Mouse (Mus musculus) embryonic facial prominence, embryonic 10.5 days (tissue): ENCODE results near the gene Odf3. TPM values are rescaled to one million over a fixed set of nuclear protein-coding genes. Genes with fewer than 3 reads are reported as not detected.

Experiments
- DNase-seq: peaks from one replicate; pipeline ENCODE4 v3.0.0-alpha.2; 2017; ENCODE audit warnings: low spot score
- H3K27ac ChIP-seq: fragments of 300-500 bp; sonication (generic); replicated peaks from 2 replicates; pipeline ENCODE4 v1.5.1; 2016; ENCODE audit warnings: mild to moderate bottlenecking
- H3K27me3 ChIP-seq: fragments of 300-500 bp; sonication (generic); replicated peaks from 2 replicates; pipeline ENCODE4 v1.6.1; 2016; ENCODE audit warnings: low read depth, mild to moderate bottlenecking; ENCODE audit not compliant: poor library complexity, severe bottlenecking
- H3K36me3 ChIP-seq: fragments of 300-500 bp; sonication (generic); replicated peaks from 2 replicates; pipeline ENCODE4 v1.6.1; 2016; ENCODE audit warnings: mild to moderate bottlenecking, moderate library complexity
- H3K4me1 ChIP-seq: fragments of 300-500 bp; sonication (generic); 2 replicates; pipeline ENCODE4 v1.6.1; 2016
- H3K4me3 ChIP-seq: fragments of 300-500 bp; sonication (generic); 2 replicates; pipeline ENCODE4 v1.5.1; 2016; ENCODE audit warnings: mild to moderate bottlenecking, moderate library complexity
- H3K9me3 ChIP-seq: fragments of 300-500 bp; sonication (generic); 2 replicates; pipeline ENCODE4 v1.6.1; 2016; ENCODE audit warnings: mild to moderate bottlenecking
- WGBS: fragments of 180-500 bp; shearing (Covaris S2); methylation state at CpG from one replicate; pipeline ENCODE4 v1.1.7; 2016; 5-methylcytosine and 5-hydroxymethylcytosine counted together
- polyA plus RNA-seq: library from polyadenylated mRNA; unstranded; fragments of >200 nt; fragmentation: Nextera tagmentation; extraction: Ambion mirVana; gene quantifications from 2 replicates; pipeline ENCODE4 v1.2.1, GENCODE M21; 2016

Gene Odf3
- polyA plus RNA-seq, 1 experiment from 2014 or later = not detected

DNA sequence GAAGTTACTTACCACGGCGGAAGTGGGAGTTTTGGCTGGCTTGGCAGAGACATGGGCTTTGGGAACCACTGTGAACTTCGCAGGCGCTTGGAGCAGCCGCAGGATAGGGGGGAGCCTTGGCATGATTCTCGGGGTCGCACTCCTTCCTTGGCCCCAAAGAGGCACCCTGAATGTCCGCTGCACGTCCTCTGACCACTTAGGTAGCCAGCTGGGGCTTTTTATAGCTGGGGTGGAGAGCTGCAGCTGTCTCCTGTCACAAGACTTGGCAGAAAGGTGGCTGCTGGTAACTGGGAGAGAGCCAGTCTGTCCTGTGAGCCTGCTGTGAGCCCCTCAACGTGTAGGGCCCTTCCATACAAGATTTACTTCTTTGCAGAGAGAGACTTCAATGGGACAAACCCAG, 52.6 kb downstream of the Odf3 start, which contains the start of gene Cox8b:
TSS of gene Cox8b (minus strand) at position 227 of the 400 bp plus-strand sequence.
- Histone ChIP-seq H3K27me3 (no peaks in the 10 kb centered on the region), H3K27ac (no peak within 1 kb of the TSS), H3K4me3 (no peak within 1 kb of the TSS), H3K4me1 (peaks cover 18% of the 10 kb centered on the region), H3K9me3 (no peaks in the 10 kb centered on the region), H3K36me3 (peaks cover 43% of the 10 kb centered on the region)
- WGBS = 82% methylated on average over 10 of the region's 10 CpGs
- DNase-seq = no peak

Other genes starting within 250 kb of the Odf3 start
- 0.01 TPM in 1 of 2 replicates, not detected in the other for gene Olfr46, start 246.5 kb upstream of the Odf3 start, polyA plus RNA-seq
- not detected in 2 replicates for gene Olfr61, start 218.8 kb upstream of the Odf3 start, polyA plus RNA-seq
- gene Olfr53, start 201.4 kb upstream of the Odf3 start, polyA plus RNA-seq = not detected in 2 replicates
- not detected in 2 replicates for gene Olfr539, start 187.9 kb upstream of the Odf3 start, polyA plus RNA-seq
- gene Olfr45, start 165.9 kb upstream of the Odf3 start, polyA plus RNA-seq = not detected in 2 replicates
- gene Olfr541, start 150.5 kb upstream of the Odf3 start, polyA plus RNA-seq = not detected in 2 replicates
- gene Cyp2e1, start 84.1 kb upstream of the Odf3 start, polyA plus RNA-seq = not detected in 2 replicates
- 0.10 and 0.14 TPM in 2 replicates for gene Syce1, start 60.0 kb upstream of the Odf3 start, polyA plus RNA-seq
- 2.9 and 3.6 TPM in 2 replicates for gene Zfp941, start 25.6 kb upstream of the Odf3 start, polyA plus RNA-seq
- 1.8 and 1.9 TPM in 2 replicates for gene Urah, start 12.8 kb upstream of the Odf3 start, polyA plus RNA-seq
- gene Scgb1c1, start 2.3 kb upstream of the Odf3 start, polyA plus RNA-seq = not detected in 2 replicates
- gene Gm45785, start 8.5 kb downstream of the Odf3 start, polyA plus RNA-seq = 0.22 TPM in 1 of 2 replicates, not detected in the other
- gene Ric8a, start 9.2 kb downstream of the Odf3 start, polyA plus RNA-seq = 57.7 and 59.1 TPM in 2 replicates
- 22.4 and 23.0 TPM in 2 replicates for gene Bet1l, start 9.8 kb downstream of the Odf3 start, polyA plus RNA-seq
- gene Psmd13, start 34.2 kb downstream of the Odf3 start, polyA plus RNA-seq = 332 TPM in 2 replicates
- gene Sirt3, start 34.5 kb downstream of the Odf3 start, polyA plus RNA-seq = 22.6 and 24.5 TPM in 2 replicates
- not detected in 2 replicates for gene Cox8b, start 52.6 kb downstream of the Odf3 start, polyA plus RNA-seq
- 0.19 TPM in 1 of 2 replicates, not detected in the other for gene Nlrp6, start 73.1 kb downstream of the Odf3 start, polyA plus RNA-seq
- 13.5 and 14.3 TPM in 2 replicates for gene Pgghg, start 93.6 kb downstream of the Odf3 start, polyA plus RNA-seq
- 2.9 and 3.8 TPM in 2 replicates for gene Ifitm5, start 102.5 kb downstream of the Odf3 start, polyA plus RNA-seq
- gene Gm45717, start 108.1 kb downstream of the Odf3 start, polyA plus RNA-seq = 0.52 TPM in 1 of 2 replicates, not detected in the other
- 602 and 668 TPM in 2 replicates for gene Ifitm2, start 108.2 kb downstream of the Odf3 start, polyA plus RNA-seq
- gene Ifitm1, start 119.4 kb downstream of the Odf3 start, polyA plus RNA-seq = 8.7 and 13.4 TPM in 2 replicates
- 42.6 and 44.7 TPM in 2 replicates for gene Ifitm3, start 163.0 kb downstream of the Odf3 start, polyA plus RNA-seq
- gene Ifitm6, start 170.1 kb downstream of the Odf3 start, polyA plus RNA-seq = not detected in 2 replicates
- not detected in 2 replicates for gene Gm17387, start 181.3 kb downstream of the Odf3 start, polyA plus RNA-seq
- 26.5 and 27.7 TPM in 2 replicates for gene B4galnt4, start 213.3 kb downstream of the Odf3 start, polyA plus RNA-seq
- 9.4 and 9.6 TPM in 2 replicates for gene Pkp3, start 230.4 kb downstream of the Odf3 start, polyA plus RNA-seq